Mouse (Mus musculus) midbrain, embryonic 16.5 days (tissue): ENCODE results near the gene Rnaset2a. TPM values are rescaled to one million over a fixed set of nuclear protein-coding genes. Genes with fewer than 3 reads are reported as not detected.
"Not testable (repeated sequence)": the region's sequence is repeated elsewhere in the genome, so short reads cannot be mapped to it uniquely, and the experiment has no call there.

Experiments used
- ATAC-seq: fragments of 200-750 bp; cut with Nextera tagmentation; 2 replicates; pipeline ENCODE4 v1.8.0; 2017; ENCODE audit warnings: moderate TSS enrichment
- H3K27ac ChIP-seq: fragments of 300-500 bp; sonication (generic); 2 replicates; pipeline ENCODE4 v1.5.1; 2014; ENCODE audit warnings: mild to moderate bottlenecking, low read length, mixed read lengths
- H3K27me3 ChIP-seq: fragments of 300-500 bp; sonication (generic); 2 replicates; pipeline ENCODE4 v1.6.1; 2014; ENCODE audit warnings: low read depth, low read length, mixed read lengths; ENCODE audit not compliant: control insufficient read depth, insufficient read depth
- H3K36me3 ChIP-seq: fragments of 300-500 bp; sonication (generic); 2 replicates; pipeline ENCODE4 v1.6.1; 2014; ENCODE audit warnings: mild to moderate bottlenecking, low read length, moderate library complexity, mixed read lengths; ENCODE audit not compliant: control insufficient read depth, insufficient read depth
- H3K4me1 ChIP-seq: fragments of 300-500 bp; sonication (generic); 2 replicates; pipeline ENCODE4 v1.6.1; 2014; ENCODE audit warnings: mild to moderate bottlenecking, low read length, mixed read lengths; ENCODE audit not compliant: control insufficient read depth, insufficient read depth
- H3K4me2 ChIP-seq: fragments of 300-500 bp; sonication (generic); 2 replicates; pipeline ENCODE4 v1.6.1; 2014; ENCODE audit warnings: mild to moderate bottlenecking, low read length, mixed read lengths
- H3K4me3 ChIP-seq: fragments of 300-500 bp; sonication (generic); 2 replicates; pipeline ENCODE4 v1.5.1; 2014; ENCODE audit warnings: low read depth, mild to moderate bottlenecking, low read length, moderate library complexity, mixed read lengths
- H3K9ac ChIP-seq: fragments of 300-500 bp; sonication (generic); 2 replicates; pipeline ENCODE4 v1.6.1; 2014; ENCODE audit warnings: low read depth, low read length, mixed read lengths
- H3K9me3 ChIP-seq: fragments of 300-500 bp; sonication (generic); replicated peaks from 2 replicates; pipeline ENCODE4 v1.6.1; 2014; ENCODE audit warnings: mild to moderate bottlenecking, low read length, mixed read lengths; ENCODE audit not compliant: control insufficient read depth, poor library complexity, severe bottlenecking
- WGBS: fragments of 180-500 bp; shearing (Covaris S2); extraction: QIAGEN DNeasy Blood & Tissue Kit; methylation state at CpG from one replicate; pipeline ENCODE4 v1.1.7; 2014; 5-methylcytosine and 5-hydroxymethylcytosine counted together
- polyA plus RNA-seq: library from polyadenylated mRNA; unstranded; fragments of >200 nt; fragmentation: Nextera tagmentation; extraction: Ambion mirVana; gene quantifications from 2 replicates; pipeline ENCODE4 v1.2.1, GENCODE M21; 2015

Gene Rnaset2a
- polyA plus RNA-seq, 1 experiment from 2014 or later, result 10.4 TPM

DNA sequence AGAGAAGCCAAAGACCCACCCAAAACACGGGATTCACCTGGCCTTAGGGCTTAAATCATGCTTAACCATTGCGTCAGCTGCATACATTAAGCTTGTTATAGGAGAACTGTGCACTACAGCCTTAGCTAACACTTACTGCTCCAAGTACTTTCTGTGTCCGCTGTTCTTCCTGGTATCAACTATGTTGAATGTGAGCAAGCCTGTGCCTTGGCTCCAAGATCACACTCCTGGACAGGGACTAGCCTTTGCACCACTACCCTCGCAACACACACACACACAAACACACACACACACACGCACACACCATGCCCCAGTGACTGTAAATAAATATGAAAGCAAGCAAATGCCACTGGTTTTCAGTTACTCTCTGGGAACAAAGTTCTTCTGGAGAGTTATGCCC lies 966 bp downstream of the Rnaset2a start:
- not testable (repeated sequence) for ATAC-seq, H3K27me3 ChIP-seq, H3K9me3 ChIP-seq, H3K36me3 ChIP-seq, H3K9ac ChIP-seq, H3K27ac ChIP-seq, H3K4me1 ChIP-seq
- Histone ChIP-seq H3K4me3 (peak overlapping the region; percentile 48), H3K4me2 (peak overlapping the region; percentile 65)
- 17% methylated on average over 5 of the region's 5 CpGs for WGBS

DNA sequence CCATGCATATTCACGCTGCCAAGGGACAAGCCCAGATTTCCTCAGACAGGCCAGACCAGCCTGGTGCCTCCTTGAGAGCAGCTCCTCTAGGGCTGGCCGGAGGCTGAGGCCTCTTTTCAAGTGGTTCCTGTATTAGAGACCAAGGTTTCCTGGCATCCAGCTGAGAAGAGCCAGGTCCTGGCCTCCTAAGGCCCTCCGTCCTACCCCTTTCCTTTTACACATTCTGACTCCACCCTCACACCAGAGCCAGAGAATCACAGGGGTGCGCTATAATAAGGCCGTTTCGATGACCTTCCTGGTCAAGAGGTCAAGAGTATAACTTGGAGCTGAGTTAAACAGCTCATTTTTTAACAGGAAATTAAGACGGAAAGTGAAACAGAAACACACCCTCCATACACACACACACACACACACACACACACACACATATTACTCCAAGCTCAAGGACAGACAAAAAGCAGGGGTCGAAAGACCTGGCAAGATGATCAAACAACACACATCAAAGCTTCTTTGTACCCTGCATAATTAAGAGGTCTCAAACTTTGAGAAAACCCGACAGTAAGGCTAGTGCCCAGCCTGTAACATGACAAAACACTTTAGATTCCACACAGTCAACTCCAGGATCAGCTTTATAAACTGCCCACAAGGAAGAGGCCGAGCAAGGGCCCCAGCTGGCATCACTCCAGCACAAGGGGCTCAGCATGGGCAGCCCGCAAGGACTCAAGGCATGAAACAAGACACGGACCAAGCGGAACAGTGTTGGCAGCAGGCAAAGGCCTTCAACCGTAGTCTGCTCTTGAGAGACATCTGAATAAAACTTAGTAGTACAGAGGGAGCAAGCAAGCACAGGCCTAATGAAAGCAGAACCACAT lies 3.9 kb downstream of the Rnaset2a start:
- not testable (repeated sequence) for H3K36me3 ChIP-seq, H3K4me3 ChIP-seq, H3K27me3 ChIP-seq, ATAC-seq, H3K27ac ChIP-seq, H3K4me1 ChIP-seq, H3K9ac ChIP-seq, H3K9me3 ChIP-seq, H3K4me2 ChIP-seq
- 47% methylated on average over 13 of the region's 14 CpGs for WGBS

DNA sequence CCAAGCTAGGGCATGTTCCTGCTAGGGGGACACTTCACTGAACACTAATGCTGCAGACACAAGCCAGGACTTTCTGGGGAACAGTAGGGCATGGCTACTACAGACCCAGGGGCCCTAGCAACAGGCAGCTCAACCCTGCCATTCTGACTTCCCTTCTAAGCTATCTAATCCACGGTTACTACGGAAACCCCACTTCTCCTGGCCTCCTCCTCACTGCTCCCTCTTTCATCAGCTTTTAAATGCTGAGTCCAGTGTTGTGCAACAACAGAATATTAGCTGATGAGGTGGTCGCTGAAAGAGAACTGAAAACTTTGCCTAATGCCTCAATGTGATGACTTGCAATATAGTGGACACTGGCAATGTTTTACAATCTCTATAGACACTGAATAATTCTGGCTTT lies 7.7 kb downstream of the Rnaset2a start:
- not testable (repeated sequence) for H3K9me3 ChIP-seq, H3K36me3 ChIP-seq, H3K27me3 ChIP-seq, H3K27ac ChIP-seq, H3K4me2 ChIP-seq, H3K4me1 ChIP-seq, ATAC-seq, H3K9ac ChIP-seq, H3K4me3 ChIP-seq
- WGBS, result 20% methylated on average over 3 of the region's 3 CpGs

DNA sequence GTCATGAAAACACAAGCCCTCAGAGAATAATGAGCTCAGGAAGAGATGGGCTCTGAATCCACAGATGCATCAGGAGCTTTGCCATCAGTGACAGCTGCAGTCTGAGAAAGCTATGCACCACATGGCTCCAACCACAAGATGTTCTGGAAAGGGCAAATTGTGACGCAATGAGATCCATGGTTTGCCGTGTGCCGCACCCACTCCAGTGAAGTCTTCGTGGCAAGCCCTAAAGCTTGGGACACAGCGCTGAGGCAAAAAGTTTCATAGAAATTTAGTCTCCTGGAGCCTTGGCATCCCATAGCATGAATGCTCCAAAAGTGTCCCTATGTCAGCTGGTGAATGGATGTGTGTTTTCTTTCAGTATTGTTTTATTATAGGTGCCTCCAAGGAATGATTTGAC lies 9.8 kb downstream of the Rnaset2a start:
- not testable (repeated sequence) for H3K27me3 ChIP-seq, H3K4me1 ChIP-seq, H3K9ac ChIP-seq, ATAC-seq, H3K27ac ChIP-seq, H3K36me3 ChIP-seq, H3K4me2 ChIP-seq, H3K4me3 ChIP-seq, H3K9me3 ChIP-seq
- 100% methylated on average over 5 of the region's 5 CpGs for WGBS

DNA sequence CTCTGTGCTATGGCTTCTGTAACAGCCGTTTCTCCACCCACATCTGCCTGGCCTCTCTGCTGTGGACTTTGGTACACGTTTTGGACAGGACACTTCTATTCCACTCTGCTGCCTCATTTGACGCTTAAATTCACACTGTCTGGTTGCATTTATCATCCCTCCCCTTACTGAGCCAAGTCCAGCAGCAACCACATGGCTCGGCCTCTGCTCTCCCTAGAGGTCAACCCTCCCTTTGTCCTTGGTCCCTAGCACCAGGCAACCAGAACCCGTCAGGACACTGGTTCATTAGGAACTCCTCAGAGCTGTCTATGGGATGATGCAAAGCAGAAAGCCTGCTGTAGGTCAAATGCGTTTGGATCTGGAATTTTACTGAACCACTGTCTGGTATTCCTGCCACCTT lies 17.0 kb downstream of the Rnaset2a start:
- H3K4me1 ChIP-seq, H3K9ac ChIP-seq, H3K4me2 ChIP-seq, H3K4me3 ChIP-seq, H3K27ac ChIP-seq, H3K27me3 ChIP-seq, H3K9me3 ChIP-seq, H3K36me3 ChIP-seq, ATAC-seq: not testable (repeated sequence)
- WGBS, result no CpG with 5 or more reads among the region's 6 CpGs

DNA sequence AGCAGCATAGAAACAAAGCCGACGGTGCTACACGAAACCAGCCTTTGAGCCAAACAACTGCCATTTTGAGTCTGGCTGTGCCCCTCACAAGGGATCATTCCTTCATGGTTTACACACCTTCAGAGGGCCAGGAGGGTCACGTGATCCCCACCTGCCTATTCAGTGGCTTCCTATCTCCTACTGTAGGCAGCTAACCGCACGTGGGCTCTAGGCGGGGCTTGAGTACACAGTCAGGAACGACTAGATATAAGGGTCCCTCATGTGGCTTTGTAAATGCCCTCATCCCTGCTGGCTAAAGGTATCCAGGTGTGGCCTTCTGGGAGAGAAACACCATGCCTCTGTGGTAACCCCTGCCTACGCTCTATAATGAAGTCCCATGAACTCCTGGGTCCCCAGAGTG lies 18.3 kb downstream of the Rnaset2a start:
- H3K4me1 ChIP-seq, H3K27me3 ChIP-seq, H3K9ac ChIP-seq, H3K4me2 ChIP-seq, H3K4me3 ChIP-seq, H3K27ac ChIP-seq, H3K36me3 ChIP-seq, ATAC-seq, H3K9me3 ChIP-seq: not testable (repeated sequence)
- WGBS, result 78% methylated on average over 9 of the region's 9 CpGs

DNA sequence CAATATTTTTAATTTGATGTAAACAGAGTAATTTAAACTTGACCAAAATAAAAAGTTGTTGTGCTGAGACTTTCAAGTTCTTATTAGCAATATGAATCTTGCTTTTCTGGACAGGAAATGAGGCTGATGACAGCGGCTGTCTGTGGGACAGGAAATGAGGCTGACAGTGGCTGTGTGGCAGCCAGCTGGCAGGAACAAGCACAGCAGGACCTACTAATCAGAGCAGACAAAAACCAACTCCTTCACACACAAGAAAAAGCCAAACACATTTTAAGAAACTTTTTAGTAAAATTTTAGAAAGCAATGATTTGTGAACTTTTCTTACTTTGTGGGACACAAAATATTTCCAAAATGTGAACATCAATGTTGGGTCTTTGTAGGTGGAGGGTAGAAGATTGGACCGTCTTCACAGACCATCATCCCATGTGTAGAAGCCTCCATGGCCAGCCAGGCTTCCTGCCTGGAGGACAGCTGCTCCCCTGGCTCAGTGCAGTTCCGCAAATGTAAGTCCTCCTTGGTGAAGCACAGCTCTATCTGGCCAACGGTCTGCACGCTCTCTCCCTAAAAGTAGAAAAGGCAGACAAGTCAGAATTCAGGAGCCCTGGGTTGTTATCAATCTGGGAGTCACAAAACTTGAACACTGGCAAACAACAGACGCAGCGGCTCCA lies 19.4 kb downstream of the Rnaset2a start:
- not testable (repeated sequence) for H3K4me1 ChIP-seq, H3K9me3 ChIP-seq, H3K27ac ChIP-seq, H3K4me3 ChIP-seq, H3K4me2 ChIP-seq, H3K36me3 ChIP-seq, H3K9ac ChIP-seq, ATAC-seq, H3K27me3 ChIP-seq
- no CpG with 5 or more reads among the region's 7 CpGs for WGBS

DNA sequence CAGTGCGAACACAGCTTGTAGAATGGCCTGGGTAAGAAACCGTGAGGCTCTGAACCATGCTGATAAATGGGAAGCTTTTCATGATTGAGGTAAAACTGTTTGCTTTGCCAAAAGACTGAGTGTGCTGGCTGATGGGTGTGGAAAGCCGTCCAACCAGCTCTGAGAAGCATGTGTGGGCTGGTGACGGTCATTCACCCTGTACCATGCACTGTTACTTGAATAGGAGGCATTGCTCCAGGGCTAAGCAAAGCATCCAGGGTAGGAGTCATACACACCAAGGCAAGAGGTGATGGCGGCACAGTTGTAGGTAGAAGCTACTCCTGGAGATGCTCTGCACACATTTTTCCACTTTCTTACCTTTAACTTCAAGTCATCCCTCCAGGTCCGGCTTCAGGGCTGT lies 23.3 kb downstream of the Rnaset2a start:
- ATAC-seq, H3K9ac ChIP-seq, H3K4me1 ChIP-seq, H3K4me3 ChIP-seq, H3K27me3 ChIP-seq, H3K4me2 ChIP-seq, H3K9me3 ChIP-seq, H3K36me3 ChIP-seq, H3K27ac ChIP-seq: not testable (repeated sequence)
- 90% methylated on average over 2 of the region's 6 CpGs for WGBS

DNA sequence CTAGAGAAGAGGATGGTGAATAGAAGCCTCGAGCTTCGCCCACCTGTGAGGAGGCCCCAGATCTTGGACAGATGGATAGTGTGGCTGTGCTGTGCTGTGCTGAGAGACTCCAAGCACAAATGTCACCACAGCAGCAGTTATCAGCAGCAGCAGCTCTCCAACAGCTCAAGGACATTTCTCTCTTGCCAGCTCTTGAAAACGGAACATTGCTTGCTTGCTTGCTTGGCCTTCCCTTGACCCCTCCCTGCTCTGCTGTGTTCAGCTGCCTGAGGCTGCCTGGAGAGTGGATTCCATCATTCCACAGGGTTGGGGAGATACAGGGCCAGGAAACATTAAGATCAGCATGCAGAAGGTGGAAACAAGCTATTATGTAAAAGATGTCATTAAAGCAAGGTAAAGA lies 24.9 kb downstream of the Rnaset2a start:
- not testable (repeated sequence) for H3K4me1 ChIP-seq, H3K4me3 ChIP-seq, H3K9ac ChIP-seq, H3K27me3 ChIP-seq, H3K27ac ChIP-seq, ATAC-seq, H3K36me3 ChIP-seq, H3K9me3 ChIP-seq, H3K4me2 ChIP-seq
- WGBS, result no CpG with 5 or more reads among the region's 3 CpGs
